Mouse (Mus musculus) heart, embryonic 14.5 days (tissue): ENCODE data around the gene D630045J12Rik. TPM values are rescaled to one million over a fixed set of nuclear protein-coding genes. Genes with fewer than 3 reads are reported as not detected.

Experiments
- ATAC-seq: fragments of 200-750 bp; cut with Nextera tagmentation; 2 replicates; pipeline ENCODE4 v1.8.0; 2017; ENCODE audit warnings: low read depth, moderate TSS enrichment; ENCODE audit not compliant: insufficient number of reproducible peaks, insufficient read depth, low FRiP score
- H3K27ac ChIP-seq, 2 experiments: fragments of 200-500 bp in 1 of 2; fragments of 300-500 bp in 1 of 2; sonication (generic) in 1 of 2; replicated peaks in 1 of 2; 2 replicates each; pipeline ENCODE4 v1.5.1; 2012 to 2014; ENCODE audit warnings: low read depth in 2 of 2, low read length in 2 of 2, control low read depth in 1 of 2, mild to moderate bottlenecking in 1 of 2, mixed read lengths in 1 of 2; ENCODE audit not compliant: control insufficient read depth in 1 of 2, insufficient read depth in 1 of 2
- H3K27me3 ChIP-seq: fragments of 300-500 bp; sonication (generic); 2 replicates; pipeline ENCODE4 v1.6.1; 2014; ENCODE audit warnings: mild to moderate bottlenecking, low read length, control low read depth; ENCODE audit not compliant: control insufficient read depth, insufficient read depth
- H3K36me3 ChIP-seq: fragments of 300-500 bp; sonication (generic); 2 replicates; pipeline ENCODE4 v1.6.1; 2014; ENCODE audit warnings: mild to moderate bottlenecking, control low read depth, low read length, mixed read lengths; ENCODE audit not compliant: control insufficient read depth, insufficient read depth
- H3K4me1 ChIP-seq, 2 experiments: fragments of 200-500 bp in 1 of 2; fragments of 300-500 bp in 1 of 2; sonication (generic) in 1 of 2; 2 replicates each; pipeline ENCODE4 v1.6.1; 2012 to 2014; ENCODE audit warnings: low read length in 2 of 2, control low read depth in 1 of 2, mixed read lengths in 1 of 2; ENCODE audit not compliant: control insufficient read depth in 2 of 2, insufficient read depth in 2 of 2
- H3K4me2 ChIP-seq: fragments of 300-500 bp; sonication (generic); 2 replicates; pipeline ENCODE4 v1.6.1; 2014; ENCODE audit warnings: mild to moderate bottlenecking, low read length
- H3K4me3 ChIP-seq, 2 experiments: fragments of 200-500 bp in 1 of 2; fragments of 300-500 bp in 1 of 2; sonication (generic) in 1 of 2; 2 replicates each; pipeline ENCODE4 v1.5.1; 2012 to 2014; ENCODE audit warnings: low read length in 2 of 2, mild to moderate bottlenecking in 2 of 2, control low read depth in 1 of 2, low read depth in 1 of 2, moderate library complexity in 1 of 2; ENCODE audit not compliant: control insufficient read depth in 1 of 2, insufficient read depth in 1 of 2
- H3K9ac ChIP-seq: fragments of 300-500 bp; sonication (generic); 2 replicates; pipeline ENCODE4 v1.6.1; 2014; ENCODE audit warnings: mild to moderate bottlenecking, low read length
- H3K9me3 ChIP-seq: fragments of 300-500 bp; sonication (generic); 2 replicates; pipeline ENCODE4 v1.6.1; 2016; ENCODE audit warnings: low read length, control low read depth; ENCODE audit not compliant: control insufficient read depth
- WGBS: fragments of 180-500 bp; shearing (Covaris S2); extraction: QIAGEN DNeasy Blood & Tissue Kit; methylation state at CpG from one replicate; pipeline ENCODE4 v1.1.7; 2014; 5-methylcytosine and 5-hydroxymethylcytosine counted together
- polyA plus RNA-seq: library from polyadenylated mRNA; unstranded; fragments of >200 nt; fragmentation: Nextera tagmentation; extraction: Ambion mirVana; gene quantifications from 2 replicates; pipeline ENCODE4 v1.2.1, GENCODE M21; 2014

The D630045J12Rik gene
- polyA plus RNA-seq, 1 experiment from 2014 or later, result 1.9 TPM

GRCm38 (mm10) chr6:38194046-38194445, 59.8 kb downstream of the D630045J12Rik start:
- Histone ChIP-seq H3K4me2 (no peak overlapping the region), H3K9ac (no peak overlapping the region), H3K4me3 (no peak overlapping the region), H3K27ac (no peak overlapping the region), H3K9me3 (no peaks in the 10 kb centered on the region), H3K4me1 (peaks cover 3 to 6% of the 10 kb centered on the region in 2 experiments; a peak in 2 of 4 replicates), H3K36me3 (no peaks in the 10 kb centered on the region), H3K27me3 (no peaks in the 10 kb centered on the region)
- no peak for ATAC-seq
- 57% methylated on average over 7 of the region's 7 CpGs for WGBS

DNA sequence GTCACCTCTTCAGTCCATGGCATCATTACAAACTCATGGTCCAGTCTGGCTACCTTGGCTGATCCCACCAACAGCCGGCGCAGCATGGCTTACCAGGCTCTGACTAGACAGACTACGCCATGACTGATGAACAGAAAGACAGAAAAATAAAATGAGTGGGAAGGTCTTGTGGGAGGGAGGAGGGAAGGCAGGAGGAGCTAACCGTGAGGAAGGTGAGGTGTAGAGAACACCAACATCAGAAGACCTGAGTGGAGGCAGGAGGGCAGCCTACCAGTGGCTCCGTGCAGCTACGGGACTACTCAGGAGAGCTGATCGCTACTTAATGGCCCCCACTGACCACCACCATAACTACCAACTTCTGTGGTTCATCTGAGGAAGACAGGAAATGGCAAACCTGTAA, 60.9 kb downstream of the D630045J12Rik start:
- no peak for ATAC-seq
- Histone ChIP-seq H3K4me1 (peaks cover 3 to 6% of the 10 kb centered on the region in 2 experiments; a peak in 2 of 4 replicates), H3K4me3 (no peak overlapping the region)

DNA sequence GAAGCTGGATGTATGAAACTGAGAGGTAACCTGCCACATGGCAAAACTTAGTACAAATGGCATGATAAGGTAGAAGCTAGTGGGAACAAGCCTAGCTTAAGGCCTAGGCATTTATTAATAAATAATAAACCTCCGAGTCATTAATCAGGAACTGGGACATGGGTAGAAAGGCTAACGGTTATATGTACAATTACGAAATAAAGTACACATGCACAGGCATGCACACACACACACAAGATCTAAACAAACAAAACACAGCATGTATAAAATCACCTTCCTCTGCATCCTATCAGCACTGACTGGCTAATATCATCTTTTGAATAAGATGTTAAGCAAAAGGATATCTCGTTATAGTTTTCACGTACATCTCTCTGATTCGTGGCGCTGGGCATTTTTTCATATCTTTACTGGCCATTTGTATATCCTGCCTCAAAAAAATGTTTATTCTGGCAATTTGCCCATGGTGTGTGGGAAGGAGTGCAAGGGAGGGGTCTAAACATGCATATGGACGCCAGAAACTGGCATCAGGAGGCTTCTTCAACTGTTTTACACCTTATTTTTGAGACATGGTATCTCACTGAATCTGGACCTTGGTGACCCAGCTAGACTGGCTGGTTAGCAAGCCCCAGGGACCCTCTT, 67.4 kb downstream of the D630045J12Rik start:
- no peaks in the 10 kb centered on the region for H3K9me3 ChIP-seq
- no peaks in the 10 kb centered on the region; a peak in 1 of 4 replicates for H3K4me1 ChIP-seq
- 70% methylated on average over 8 of the region's 8 CpGs for WGBS
- H3K36me3 ChIP-seq, result peaks cover 11% of the 10 kb centered on the region; the same call in 1 of the 2 replicates
- no peak for ATAC-seq
- no peak overlapping the region for H3K9ac ChIP-seq
- no peak overlapping the region for H3K27ac ChIP-seq
- H3K4me2 ChIP-seq, result no peak overlapping the region
- H3K4me3 ChIP-seq, result no peak overlapping the region
- no peaks in the 10 kb centered on the region for H3K27me3 ChIP-seq

More for the DNA sequence above, 60.9 kb downstream of the D630045J12Rik start:
- H3K4me2 ChIP-seq, result no peak overlapping the region
- WGBS, result 94% methylated on average over 7 of the region's 7 CpGs
- no peak overlapping the region for H3K9ac ChIP-seq
- H3K27ac ChIP-seq, result no peak overlapping the region
- H3K36me3 ChIP-seq, result 0 out of 2 replicates have a peak, but pooled peaks cover 3% of the 10 kb centered on the region
- H3K9me3 ChIP-seq, result no peaks in the 10 kb centered on the region
- no peaks in the 10 kb centered on the region for H3K27me3 ChIP-seq

DNA sequence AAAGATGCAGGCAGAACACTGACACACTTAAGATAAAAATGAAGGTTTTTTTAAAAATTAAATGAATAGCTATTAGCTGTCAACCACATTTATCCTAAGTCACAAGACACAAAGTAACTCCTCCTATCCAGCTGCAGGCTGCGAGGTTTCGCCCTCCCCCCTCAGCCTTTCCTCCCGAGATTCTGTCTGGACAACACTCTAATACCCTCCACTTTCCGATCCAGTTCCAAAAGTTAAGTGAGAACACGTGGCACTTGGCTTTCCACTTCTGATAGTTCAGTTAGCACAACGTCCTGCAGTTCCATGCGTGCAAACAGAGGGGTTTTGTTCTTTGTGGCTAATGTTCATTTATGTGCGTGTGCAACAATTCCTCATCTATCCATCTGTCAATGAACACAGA, 69.0 kb downstream of the D630045J12Rik start:
- Histone ChIP-seq H3K4me3 (no peak overlapping the region), H3K27me3 (no peaks in the 10 kb centered on the region), H3K9me3 (no peaks in the 10 kb centered on the region), H3K4me2 (no peak overlapping the region), H3K27ac (no peak overlapping the region), H3K36me3 (peaks cover 11% of the 10 kb centered on the region; the same call in 1 of the 2 replicates), H3K9ac (no peak overlapping the region), H3K4me1 (no peaks in the 10 kb centered on the region; a peak in 1 of 4 replicates)
- WGBS, result 73% methylated on average over 8 of the region's 8 CpGs
- ATAC-seq, result no peak

DNA sequence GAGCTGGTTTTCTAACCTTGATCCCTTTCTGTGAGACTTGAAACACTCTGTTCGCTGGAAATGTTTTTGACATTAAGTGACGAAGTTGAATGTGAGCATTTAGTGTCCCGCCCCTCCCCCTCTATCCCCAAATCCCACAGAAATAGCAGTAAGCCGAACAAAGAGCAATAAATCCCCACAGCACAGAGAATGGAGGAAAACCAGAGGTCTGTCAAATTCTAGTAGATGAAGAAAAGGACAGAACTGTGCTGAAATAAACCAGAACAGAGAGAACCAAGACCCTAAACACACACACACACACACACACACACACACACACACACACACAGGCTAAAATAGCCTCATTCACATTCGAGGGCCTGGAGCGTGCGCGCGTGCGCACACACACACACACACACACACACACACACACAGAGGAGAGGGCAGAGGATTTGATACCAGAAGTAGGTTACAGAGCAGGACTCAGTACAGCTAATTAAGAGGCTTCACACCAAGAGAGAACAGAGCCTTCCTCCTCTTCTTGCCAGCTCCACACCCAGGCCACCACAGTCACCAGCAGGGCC, 72.0 kb downstream of the D630045J12Rik start:
- H3K4me3 ChIP-seq, result no peak overlapping the region
- H3K4me1 ChIP-seq, result no peaks in the 10 kb centered on the region; a peak in 1 of 4 replicates
- H3K36me3 ChIP-seq, result peaks cover 9% of the 10 kb centered on the region; the same call in 1 of the 2 replicates
- H3K27ac ChIP-seq, result peak overlapping the region in 1 of 2 experiments; percentile 27; a peak in 1 of 4 replicates
- H3K9me3 ChIP-seq, result no peaks in the 10 kb centered on the region
- no peak overlapping the region for H3K9ac ChIP-seq
- no peak overlapping the region for H3K4me2 ChIP-seq
- no peaks in the 10 kb centered on the region for H3K27me3 ChIP-seq
- WGBS, result 85% methylated on average over 10 of the region's 10 CpGs
- no peak for ATAC-seq

- 54% methylated on average over 5 of the region's 5 CpGs for WGBS
- Histone ChIP-seq H3K27me3 (no peaks in the 10 kb centered on the region), H3K4me2 (no peak overlapping the region), H3K9ac (no peak overlapping the region), H3K4me3 (no peak overlapping the region), H3K27ac (no peak overlapping the region), H3K9me3 (no peaks in the 10 kb centered on the region), H3K36me3 (peaks cover 9% of the 10 kb centered on the region; the same call in 1 of the 2 replicates), H3K4me1 (no peaks in the 10 kb centered on the region; a peak in 1 of 4 replicates)
- ATAC-seq, result peak; percentile 56; the same call in 1 of the 2 replicates
Measured at GRCm38 (mm10) chr6:38180669-38181068, 73.1 kb downstream of the D630045J12Rik start.

- no peak overlapping the region for H3K27ac ChIP-seq
- H3K4me3 ChIP-seq, result no peak overlapping the region
- WGBS, result 66% methylated on average over 6 of the region's 6 CpGs
- H3K4me2 ChIP-seq, result no peak overlapping the region
- H3K9me3 ChIP-seq, result no peaks in the 10 kb centered on the region
- no peaks in the 10 kb centered on the region for H3K4me1 ChIP-seq
- ATAC-seq, result no peak
- H3K27me3 ChIP-seq, result no peaks in the 10 kb centered on the region
- H3K36me3 ChIP-seq, result 0 out of 2 replicates have a peak, but pooled peaks cover 7% of the 10 kb centered on the region
- H3K9ac ChIP-seq, result no peak overlapping the region
Measured at GRCm38 (mm10) chr6:38165385-38165784, 88.4 kb downstream of the D630045J12Rik start.
